Mouse (Mus musculus) left cerebral cortex, adult 9 months (tissue): ENCODE measurements around the gene Taf4.

Experiments
- DNase-seq, 2 experiments: peaks; one replicate each; pipeline ENCODE4 v3.0.0; 2022; ENCODE audit warnings: low spot score in 2 of 2

The Taf4 gene

GRCm38 (mm10) chr2:179982715-179983114 is 6.3 kb upstream of the Taf4 start:
- DNase-seq, result no peak

- no peak for DNase-seq
Observed at GRCm38 (mm10) chr2:179980616-179981015, 4.2 kb upstream of the Taf4 start.

GRCm38 (mm10) chr2:179979836-179980235 is 3.4 kb upstream of the Taf4 start:
- DNase-seq, result peak; percentile 52 to 68

- DNase-seq, result no peak
Observed at GRCm38 (mm10) chr2:179978250-179978649, 1.8 kb upstream of the Taf4 start.

- DNase-seq, result peak in 1 of 2 experiments; percentile 50
Observed at GRCm38 (mm10) chr2:179977344-179978025, 1.0 kb upstream of the Taf4 start.

GRCm38 (mm10) chr2:179976295-179976627 is 185 bp downstream of the Taf4 start:
- no peak for DNase-seq

- no peak for DNase-seq
Observed at GRCm38 (mm10) chr2:179975851-179976250, 595 bp downstream of the Taf4 start.

- DNase-seq, result no peak
Observed at GRCm38 (mm10) chr2:179974651-179975471, 1.6 kb downstream of the Taf4 start.

- DNase-seq, result no peak
Observed at GRCm38 (mm10) chr2:179973871-179974628, 2.4 kb downstream of the Taf4 start.

GRCm38 (mm10) chr2:179972406-179972805 is 4.0 kb downstream of the Taf4 start:
- no peak for DNase-seq

- DNase-seq, result no peak
Observed at GRCm38 (mm10) chr2:179971891-179972290, 4.6 kb downstream of the Taf4 start.

- no peak for DNase-seq
Observed at GRCm38 (mm10) chr2:179969137-179969536, 7.3 kb downstream of the Taf4 start.

GRCm38 (mm10) chr2:179967633-179968032 is 8.8 kb downstream of the Taf4 start:
- DNase-seq, result no peak

- DNase-seq, result no peak
Observed at GRCm38 (mm10) chr2:179961420-179961819, 15.0 kb downstream of the Taf4 start.

- no peak for DNase-seq
Observed at GRCm38 (mm10) chr2:179960327-179960726, 16.1 kb downstream of the Taf4 start.

GRCm38 (mm10) chr2:179959391-179959790 is 17.1 kb downstream of the Taf4 start:
- DNase-seq, result no peak

- DNase-seq, result no peak
Observed at GRCm38 (mm10) chr2:179951542-179952524, 24.6 kb downstream of the Taf4 start.

GRCm38 (mm10) chr2:179948820-179949219 is 27.6 kb downstream of the Taf4 start:
- no peak for DNase-seq

- no peak for DNase-seq
Observed at GRCm38 (mm10) chr2:179947607-179948006, 28.8 kb downstream of the Taf4 start.

- DNase-seq, result no peak
Observed at GRCm38 (mm10) chr2:179946496-179946895, 29.9 kb downstream of the Taf4 start.

- no peak for DNase-seq
Observed at GRCm38 (mm10) chr2:179945051-179945450, 31.4 kb downstream of the Taf4 start.
